Mouse (Mus musculus) lung, embryonic 15.5 days (tissue): ENCODE data around the gene Lrrc8d. TPM values are rescaled to one million over a fixed set of nuclear protein-coding genes. Genes with fewer than 3 reads are reported as not detected.
"Not testable (repeated sequence)": the region's sequence is repeated elsewhere in the genome, so short reads cannot be mapped to it uniquely, and the experiment has no call there.

Experiments used
- ATAC-seq: fragments of 200-750 bp; cut with Nextera tagmentation; 2 replicates; pipeline ENCODE4 v1.8.0; 2017; ENCODE audit warnings: moderate number of reproducible peaks, borderline replicate concordance; ENCODE audit not compliant: low FRiP score, low TSS enrichment; ENCODE audit errors: extremely low read depth
- H3K27ac ChIP-seq: fragments of 300-500 bp; sonication (generic); 2 replicates; pipeline ENCODE4 v1.5.1; 2015; ENCODE audit warnings: moderate library complexity, mild to moderate bottlenecking, inconsistent platforms
- H3K27me3 ChIP-seq: fragments of 300-500 bp; sonication (generic); 2 replicates; pipeline ENCODE4 v1.6.1; 2015; ENCODE audit warnings: inconsistent platforms
- H3K36me3 ChIP-seq: fragments of 300-500 bp; sonication (generic); 2 replicates; pipeline ENCODE4 v1.6.1; 2015; ENCODE audit warnings: inconsistent platforms
- H3K4me1 ChIP-seq: fragments of 300-500 bp; sonication (generic); 2 replicates; pipeline ENCODE4 v1.6.1; 2015; ENCODE audit warnings: inconsistent platforms
- H3K4me2 ChIP-seq: fragments of 300-500 bp; sonication (generic); 2 replicates; pipeline ENCODE4 v1.6.1; 2015; ENCODE audit warnings: inconsistent platforms, mild to moderate bottlenecking, moderate library complexity
- H3K4me3 ChIP-seq: fragments of 300-500 bp; sonication (generic); 2 replicates; pipeline ENCODE4 v1.5.1; 2015; ENCODE audit warnings: mild to moderate bottlenecking, inconsistent platforms
- H3K9ac ChIP-seq: fragments of 300-500 bp; sonication (generic); 2 replicates; pipeline ENCODE4 v1.6.1; 2015; ENCODE audit warnings: inconsistent platforms
- H3K9me3 ChIP-seq: fragments of 300-500 bp; sonication (generic); 2 replicates; pipeline ENCODE4 v1.6.1; 2016; ENCODE audit warnings: inconsistent platforms
- WGBS: fragments of 180-500 bp; shearing (Covaris S2); methylation state at CpG from one replicate; pipeline ENCODE4 v1.1.7; 2015; 5-methylcytosine and 5-hydroxymethylcytosine counted together
- polyA plus RNA-seq: library from polyadenylated mRNA; unstranded; fragments of >200 nt; fragmentation: Nextera tagmentation; extraction: Ambion mirVana; gene quantifications from 2 replicates; pipeline ENCODE4 v1.2.1, GENCODE M21; 2015

Lrrc8d gene
- polyA plus RNA-seq, 1 experiment from 2014 or later, result 21.0 TPM

GRCm38 (mm10) chr5:105858754-105859694, 159.3 kb downstream of the Lrrc8d start:
- WGBS, result 39% methylated on average over 8 of the region's 8 CpGs
- Histone ChIP-seq H3K4me3 (no peak overlapping the region), H3K36me3 (no peaks in the 10 kb centered on the region), H3K4me1 (peaks cover 18% of the 10 kb centered on the region), H3K4me2 (no peak overlapping the region), H3K27ac (peak overlapping the region; percentile 78), H3K9ac (no peak overlapping the region), H3K9me3 (no peaks in the 10 kb centered on the region), H3K27me3 (no peaks in the 10 kb centered on the region)
- peak; percentile 89 for ATAC-seq

GRCm38 (mm10) chr5:105859716-105860460, 160.1 kb downstream of the Lrrc8d start:
- WGBS, result 44% methylated on average over 11 of the region's 11 CpGs
- no peak for ATAC-seq
- Histone ChIP-seq H3K9ac (no peak overlapping the region), H3K4me2 (no peak overlapping the region), H3K4me3 (no peak overlapping the region), H3K27me3 (no peaks in the 10 kb centered on the region), H3K27ac (peak overlapping the region; percentile 78), H3K4me1 (peaks cover 18% of the 10 kb centered on the region), H3K9me3 (no peaks in the 10 kb centered on the region), H3K36me3 (no peaks in the 10 kb centered on the region)

DNA sequence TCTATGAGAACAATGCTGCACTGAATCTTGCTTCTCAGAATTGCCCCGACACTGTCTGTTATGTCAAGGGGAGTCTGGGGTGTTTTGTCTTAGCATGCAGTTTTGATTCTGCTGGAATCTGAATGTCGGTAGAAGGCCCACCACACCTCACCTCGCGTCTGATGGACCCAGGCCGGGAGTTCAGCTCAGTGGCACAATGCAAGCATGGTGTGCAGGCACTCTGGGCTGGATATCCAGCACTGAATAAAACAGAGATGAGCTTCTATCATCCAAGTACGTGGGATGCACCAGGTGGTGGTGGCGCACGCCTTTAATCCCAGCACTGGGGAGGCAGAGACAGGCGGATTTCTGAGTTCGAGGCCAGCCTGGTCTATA, 160.7 kb downstream of the Lrrc8d start:
- no peak overlapping the region for H3K9ac ChIP-seq
- no peak for ATAC-seq
- H3K4me3 ChIP-seq, result no peak overlapping the region
- peaks cover 18% of the 10 kb centered on the region for H3K4me1 ChIP-seq
- peak overlapping the region; percentile 78; the same call in 1 of the 2 replicates for H3K27ac ChIP-seq
- H3K4me2 ChIP-seq, result no peak overlapping the region
- H3K27me3 ChIP-seq, result no peaks in the 10 kb centered on the region
- no peaks in the 10 kb centered on the region for H3K36me3 ChIP-seq
- no peaks in the 10 kb centered on the region for H3K9me3 ChIP-seq
- WGBS, result 80% methylated on average over 10 of the region's 10 CpGs

- 91% methylated on average over 5 of the region's 5 CpGs for WGBS
- Histone ChIP-seq H3K4me2 (no peak overlapping the region), H3K4me1 (peaks cover 18% of the 10 kb centered on the region), H3K27ac (no peak overlapping the region), H3K9ac (no peak overlapping the region), H3K36me3 (no peaks in the 10 kb centered on the region), H3K27me3 (no peaks in the 10 kb centered on the region), H3K4me3 (no peak overlapping the region), H3K9me3 (no peaks in the 10 kb centered on the region)
- ATAC-seq, result no peak
These were observed 161.8 kb downstream of the Lrrc8d start for GRCm38 (mm10) chr5:105861616-105862015.

DNA sequence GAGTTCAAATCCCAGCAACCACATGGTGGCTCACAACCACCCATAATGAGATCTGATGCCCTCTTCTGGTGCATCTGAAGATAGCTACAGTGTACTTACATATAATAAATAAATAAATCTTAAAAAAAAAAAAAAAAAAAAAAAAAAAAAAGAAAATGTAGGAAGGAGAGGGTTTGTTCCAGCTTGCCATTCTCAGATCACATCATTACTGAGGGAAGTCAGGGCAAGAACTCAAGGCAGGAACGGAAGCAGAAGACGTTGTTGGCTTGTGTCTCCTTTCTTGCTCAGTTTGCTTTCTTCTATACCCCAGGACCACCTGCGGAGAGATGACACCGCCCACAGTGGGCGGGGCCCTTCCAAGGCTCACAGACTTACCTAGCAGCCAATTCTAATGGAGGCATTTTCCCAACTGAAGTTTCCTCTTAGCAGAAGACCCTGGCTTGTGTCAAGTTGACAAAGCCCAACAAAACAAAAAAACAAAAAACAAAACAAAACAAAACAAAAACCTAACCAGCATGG, 165.4 kb downstream of the Lrrc8d start:
- H3K36me3 ChIP-seq, H3K9me3 ChIP-seq, H3K27ac ChIP-seq, H3K4me2 ChIP-seq, H3K9ac ChIP-seq, H3K27me3 ChIP-seq, ATAC-seq, H3K4me3 ChIP-seq: not testable (repeated sequence)
- 54% methylated on average over 5 of the region's 5 CpGs for WGBS
- peaks cover 11% of the 10 kb centered on the region for H3K4me1 ChIP-seq

GRCm38 (mm10) chr5:105867427-105867826, 167.7 kb downstream of the Lrrc8d start:
- Histone ChIP-seq H3K9ac (no peak overlapping the region), H3K27me3 (peaks cover 4% of the 10 kb centered on the region; the same call in 1 of the 2 replicates), H3K4me2 (peak overlapping the region; percentile 19; the same call in 1 of the 2 replicates), H3K36me3 (no peaks in the 10 kb centered on the region), H3K4me1 (peaks cover 10% of the 10 kb centered on the region), H3K27ac (peak overlapping the region; percentile 13; the same call in 1 of the 2 replicates), H3K9me3 (no peaks in the 10 kb centered on the region), H3K4me3 (no peak overlapping the region)
- 22% methylated on average over 4 of the region's 4 CpGs for WGBS
- ATAC-seq, result no peak

GRCm38 (mm10) chr5:105867841-105868447, 168.2 kb downstream of the Lrrc8d start:
- Histone ChIP-seq H3K36me3 (no peaks in the 10 kb centered on the region), H3K9me3 (no peaks in the 10 kb centered on the region), H3K4me3 (no peak overlapping the region), H3K4me1 (peaks cover 10% of the 10 kb centered on the region), H3K27me3 (peaks cover 4% of the 10 kb centered on the region; the same call in 1 of the 2 replicates), H3K4me2 (peak overlapping the region; percentile 19; the same call in 1 of the 2 replicates), H3K27ac (peak overlapping the region; percentile 13; the same call in 1 of the 2 replicates), H3K9ac (no peak overlapping the region)
- peak; percentile 81; the same call in 1 of the 2 replicates for ATAC-seq
- 35% methylated on average over 16 of the region's 16 CpGs for WGBS

DNA sequence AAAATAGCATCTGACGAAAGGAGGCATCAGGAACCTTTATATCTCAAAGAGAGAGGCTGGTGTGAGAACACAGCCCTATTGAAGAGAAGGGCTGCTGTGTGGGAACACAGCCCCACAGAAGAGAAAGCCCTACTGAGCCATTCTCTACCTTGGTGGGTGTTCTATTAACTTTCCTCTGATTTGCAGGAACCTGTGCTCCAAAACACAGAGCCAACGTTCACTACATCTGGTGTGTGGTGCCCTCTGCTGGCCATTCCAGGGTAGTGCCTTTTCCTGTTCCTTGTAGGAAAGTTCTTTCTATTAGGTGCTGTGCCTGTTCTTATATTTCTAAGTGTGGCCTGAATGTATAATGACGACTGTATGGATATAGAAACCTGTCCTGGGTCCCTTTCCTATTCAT, 168.8 kb downstream of the Lrrc8d start:
- ATAC-seq, result peak; percentile 60; the same call in 1 of the 2 replicates

GRCm38 (mm10) chr5:105869739-105870138, 170.0 kb downstream of the Lrrc8d start:
- H3K4me3 ChIP-seq, result no peak overlapping the region
- no peaks in the 10 kb centered on the region for H3K9me3 ChIP-seq
- H3K27me3 ChIP-seq, result peaks cover 4% of the 10 kb centered on the region; the same call in 1 of the 2 replicates
- no peak overlapping the region for H3K27ac ChIP-seq
- ATAC-seq, result no peak
- WGBS, result 83% methylated on average over 7 of the region's 7 CpGs
- no peak overlapping the region for H3K9ac ChIP-seq
- H3K4me1 ChIP-seq, result peaks cover 10% of the 10 kb centered on the region
- no peak overlapping the region for H3K4me2 ChIP-seq
- no peaks in the 10 kb centered on the region for H3K36me3 ChIP-seq

More for the DNA sequence above, 168.8 kb downstream of the Lrrc8d start:
- no peak overlapping the region for H3K4me2 ChIP-seq
- peaks cover 10% of the 10 kb centered on the region for H3K4me1 ChIP-seq
- peak overlapping the region; percentile 13; the same call in 1 of the 2 replicates for H3K27ac ChIP-seq
- H3K27me3 ChIP-seq, result peaks cover 4% of the 10 kb centered on the region; the same call in 1 of the 2 replicates
- H3K36me3 ChIP-seq, result no peaks in the 10 kb centered on the region
- 28% methylated on average over 3 of the region's 3 CpGs for WGBS
- no peak overlapping the region for H3K4me3 ChIP-seq
- H3K9me3 ChIP-seq, result no peaks in the 10 kb centered on the region
- H3K9ac ChIP-seq, result no peak overlapping the region

DNA sequence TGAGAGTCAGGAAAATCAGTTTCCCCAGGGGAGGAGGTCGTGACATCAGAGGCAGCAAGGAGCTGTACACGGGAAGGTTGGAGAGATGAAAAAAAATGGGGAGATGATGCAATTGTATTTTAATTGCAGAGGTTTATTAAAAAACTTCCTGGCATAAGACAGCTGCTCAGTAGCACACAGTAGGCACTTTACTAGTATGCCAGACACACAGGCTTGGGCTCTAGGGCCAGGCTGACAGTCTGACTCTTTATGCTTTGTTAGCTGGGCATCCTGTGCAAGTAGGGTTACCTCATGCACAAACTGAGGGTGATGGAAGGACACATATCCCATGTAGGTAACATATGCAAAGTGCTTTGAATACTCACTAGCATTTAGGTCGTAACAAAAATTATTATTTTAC, 171.4 kb downstream of the Lrrc8d start:
- 64% methylated on average over 3 of the region's 3 CpGs for WGBS
- H3K4me2 ChIP-seq, result no peak overlapping the region
- H3K27me3 ChIP-seq, result peaks cover 4% of the 10 kb centered on the region; the same call in 1 of the 2 replicates
- H3K36me3 ChIP-seq, result no peaks in the 10 kb centered on the region
- ATAC-seq, result no peak
- H3K27ac ChIP-seq, result no peak overlapping the region
- H3K9ac ChIP-seq, result no peak overlapping the region
- H3K4me3 ChIP-seq, result no peak overlapping the region
- H3K4me1 ChIP-seq, result peaks cover 16% of the 10 kb centered on the region
- no peaks in the 10 kb centered on the region for H3K9me3 ChIP-seq

DNA sequence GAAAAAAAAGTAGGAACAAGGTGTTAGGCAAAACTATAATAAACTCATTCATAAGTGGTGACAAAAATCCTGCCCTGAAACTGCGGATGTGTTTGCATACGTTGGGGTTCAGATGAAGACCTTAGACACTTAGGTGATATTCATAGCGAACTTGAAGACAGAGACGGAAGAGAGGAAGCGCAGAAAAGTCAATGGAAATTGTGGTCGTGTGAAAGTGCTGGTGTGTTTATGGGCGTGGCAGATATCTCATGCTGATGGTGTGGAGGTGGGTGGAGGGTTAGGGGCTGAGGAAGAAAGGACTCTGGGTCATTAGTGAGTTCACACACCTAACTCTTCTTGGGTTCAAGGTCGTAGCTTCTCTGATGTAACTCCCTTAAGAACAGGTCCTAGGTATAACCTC, 172.4 kb downstream of the Lrrc8d start:
- Histone ChIP-seq H3K27me3 (peaks cover 4% of the 10 kb centered on the region; the same call in 1 of the 2 replicates), H3K36me3 (no peaks in the 10 kb centered on the region), H3K4me1 (peaks cover 16% of the 10 kb centered on the region), H3K27ac (no peak overlapping the region), H3K9ac (no peak overlapping the region), H3K4me2 (no peak overlapping the region), H3K9me3 (no peaks in the 10 kb centered on the region), H3K4me3 (no peak overlapping the region)
- 69% methylated on average over 8 of the region's 8 CpGs for WGBS
- no peak for ATAC-seq
